Mouse (Mus musculus): Measurements from ENCODE around the gene Sptan1. TPM values are rescaled to one million over a fixed set of nuclear protein-coding genes. Genes with fewer than 3 reads are reported as not detected.
A peak's percentile ranks its signal among the peaks of the same experiment; 100 is the strongest.

The Sptan1 gene
- polyA plus RNA-seq, 1 experiment, result 922 TPM

DNA sequence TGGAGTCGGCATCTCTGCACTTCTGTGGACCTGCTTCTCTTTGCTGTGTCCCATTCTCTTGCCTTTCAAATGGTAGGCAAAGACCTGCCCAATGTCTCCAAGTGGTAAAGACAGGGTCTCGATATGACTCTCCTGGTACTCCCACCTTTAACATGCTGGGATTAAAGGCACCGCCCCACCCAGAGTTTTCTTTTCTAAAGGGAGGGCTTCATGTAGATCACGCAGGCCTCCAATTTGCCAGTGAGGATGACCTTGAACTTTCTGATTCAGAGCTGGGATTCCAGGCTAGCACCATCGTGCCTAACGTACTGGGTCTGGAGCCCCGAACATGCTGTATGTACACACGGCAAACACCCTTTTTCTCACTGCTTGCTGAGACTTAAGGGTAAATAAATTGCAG is 97.9 kb downstream of the Sptan1 start:
- TF ChIP-seq CTCF (IDR thresholded peaks at IDR 0.05; ENCODE audit: borderline replicate concordance, insufficient read depth, low read depth, low read length), result no peak
- no peak for TF ChIP-seq POLR2A (IDR thresholded peaks at IDR 0.05; ENCODE audit: borderline replicate concordance, insufficient read depth, low read length)
- DNase-seq, result no peak
- Histone ChIP-seq H3K4me3 (replicated peaks; ENCODE audit: insufficient read depth, low read depth, low read length) (peak overlapping the region; percentile 70), H3K27ac (ENCODE audit: insufficient read depth, low read length) (no peak overlapping the region), H3K27me3 (ENCODE audit: control insufficient read depth, insufficient read depth, low read length) (no peaks in the 10 kb centered on the region), H3K4me1 (ENCODE audit: control insufficient read depth, insufficient read depth, low read length) (no peaks in the 10 kb centered on the region)
- 44% methylated on average over 8 of the region's 8 CpGs for WGBS

GRCm38 (mm10) chr2:30063791-30064190 is 98.4 kb downstream of the Sptan1 start:
- no peak for DNase-seq
- no peak overlapping the region for H3K27ac ChIP-seq (ENCODE audit: insufficient read depth, low read length)
- no peaks in the 10 kb centered on the region for H3K4me1 ChIP-seq (ENCODE audit: control insufficient read depth, insufficient read depth, low read length)
- TF ChIP-seq CTCF (IDR thresholded peaks at IDR 0.05; ENCODE audit: borderline replicate concordance, insufficient read depth, low read depth, low read length) (no peak), POLR2A (IDR thresholded peaks at IDR 0.05; ENCODE audit: borderline replicate concordance, insufficient read depth, low read length) (no peak)
- no peaks in the 10 kb centered on the region for H3K27me3 ChIP-seq (ENCODE audit: control insufficient read depth, insufficient read depth, low read length)
- 43% methylated on average over 3 of the region's 3 CpGs for WGBS
- no peak overlapping the region for H3K4me3 ChIP-seq (replicated peaks; ENCODE audit: insufficient read depth, low read depth, low read length)

DNA sequence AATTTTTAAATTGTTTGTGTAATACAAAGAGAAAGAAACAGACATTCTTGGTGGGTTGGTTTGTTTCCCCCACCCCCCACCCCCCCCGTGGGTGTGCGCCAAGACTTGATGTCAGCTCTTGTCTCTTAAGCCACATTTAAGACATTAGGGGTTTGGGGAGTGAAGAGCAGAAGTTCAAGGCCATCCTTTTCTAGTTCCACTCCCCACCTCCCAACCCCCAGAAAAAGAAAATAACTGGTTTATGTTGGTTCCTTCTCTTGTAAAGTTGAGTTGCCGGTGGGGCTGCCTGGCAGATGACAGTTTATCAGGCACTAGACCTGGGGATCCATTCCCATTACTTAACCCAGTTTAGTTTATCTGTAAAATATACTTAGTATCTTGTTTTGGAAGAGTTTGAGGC is 98.9 kb downstream of the Sptan1 start:
- H3K27me3 ChIP-seq (ENCODE audit: control insufficient read depth, insufficient read depth, low read length), result no peaks in the 10 kb centered on the region
- H3K27ac ChIP-seq (ENCODE audit: insufficient read depth, low read length), result no peak overlapping the region
- H3K4me3 ChIP-seq (replicated peaks; ENCODE audit: insufficient read depth, low read depth, low read length), result no peak overlapping the region
- no peak for DNase-seq
- H3K4me1 ChIP-seq (ENCODE audit: control insufficient read depth, insufficient read depth, low read length), result no peaks in the 10 kb centered on the region
- TF ChIP-seq CTCF (IDR thresholded peaks at IDR 0.05; ENCODE audit: borderline replicate concordance, insufficient read depth, low read depth, low read length) (no peak), POLR2A (IDR thresholded peaks at IDR 0.05; ENCODE audit: borderline replicate concordance, insufficient read depth, low read length) (no peak)
- 53% methylated on average over 3 of the region's 3 CpGs for WGBS

GRCm38 (mm10) chr2:30066046-30066901 is 100.9 kb downstream of the Sptan1 start:
- under 1% methylated on average over 91 of the region's 101 CpGs for WGBS

DNA sequence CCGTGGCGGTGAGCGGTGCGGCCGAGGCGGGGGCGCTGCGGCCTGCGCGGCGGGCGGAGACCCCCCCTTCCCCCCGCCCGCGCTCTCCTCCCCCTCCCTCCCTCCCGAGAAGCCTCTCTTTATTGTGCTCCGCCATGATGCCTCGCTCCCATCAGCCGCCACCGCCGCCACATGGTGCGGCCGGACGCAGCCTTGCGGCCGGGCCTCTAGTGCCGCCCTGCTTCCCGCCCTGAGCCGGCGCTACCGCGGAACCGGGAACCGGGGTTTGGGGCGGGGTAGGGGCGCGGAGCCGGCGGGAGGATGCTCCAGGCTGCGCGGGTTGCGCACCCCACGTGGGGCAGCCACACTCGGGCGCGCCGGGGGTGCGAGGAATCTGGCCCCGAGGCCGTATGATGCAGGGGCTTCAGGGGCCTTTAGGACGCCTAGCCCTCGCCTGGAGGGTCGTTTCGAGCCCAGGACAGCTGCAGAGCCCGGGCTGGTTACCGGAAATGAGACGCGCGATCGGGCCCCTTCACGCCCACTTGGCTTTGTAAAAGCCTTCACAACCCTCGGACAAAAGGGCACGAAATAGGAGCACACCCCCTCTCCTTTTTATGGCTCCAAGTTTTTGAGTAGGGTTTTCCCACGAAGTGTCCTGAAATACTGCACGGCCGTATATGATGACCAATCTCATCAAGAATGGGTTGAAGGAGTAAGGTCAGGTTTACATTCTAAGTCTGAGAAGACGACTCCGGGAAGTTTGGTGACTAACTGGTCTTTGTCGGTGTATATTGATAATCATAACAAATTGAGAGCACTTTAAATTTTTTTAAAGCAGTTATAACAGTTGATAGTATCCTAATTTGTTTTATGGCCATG is 101.9 kb downstream of the Sptan1 start:
- Histone ChIP-seq H3K27me3 (ENCODE audit: control insufficient read depth, insufficient read depth, low read length) (no peaks in the 10 kb centered on the region), H3K4me3 (replicated peaks; ENCODE audit: insufficient read depth, low read depth, low read length) (peak overlapping the region; percentile 87), H3K27ac (ENCODE audit: insufficient read depth, low read length) (no peak overlapping the region), H3K4me1 (ENCODE audit: control insufficient read depth, insufficient read depth, low read length) (no peaks in the 10 kb centered on the region)
- under 1% methylated on average over 56 of the region's 69 CpGs for WGBS
- DNase-seq, result peak; percentile 54 to 66
- no peak for TF ChIP-seq CTCF (IDR thresholded peaks at IDR 0.05; ENCODE audit: borderline replicate concordance, insufficient read depth, low read depth, low read length)

More at GRCm38 (mm10) chr2:30066046-30066901, 100.9 kb downstream of the Sptan1 start:
- peak overlapping the region; percentile 91 for H3K27ac ChIP-seq (ENCODE audit: insufficient read depth, low read length)
- TF ChIP-seq CTCF (IDR thresholded peaks at IDR 0.05; ENCODE audit: borderline replicate concordance, insufficient read depth, low read depth, low read length) (no peak), POLR2A (IDR thresholded peaks at IDR 0.05; ENCODE audit: borderline replicate concordance, insufficient read depth, low read length) (peak; percentile 68; the same call in 1 of the 2 replicates)
- peak; percentile 94 to 96 for DNase-seq
- H3K4me3 ChIP-seq (replicated peaks; ENCODE audit: insufficient read depth, low read depth, low read length), result peak overlapping the region; percentile 87
- no peaks in the 10 kb centered on the region for H3K27me3 ChIP-seq (ENCODE audit: control insufficient read depth, insufficient read depth, low read length)
- no peaks in the 10 kb centered on the region for H3K4me1 ChIP-seq (ENCODE audit: control insufficient read depth, insufficient read depth, low read length)

GRCm38 (mm10) chr2:30067962-30068361 is 102.6 kb downstream of the Sptan1 start:
- H3K4me1 ChIP-seq (ENCODE audit: control insufficient read depth, insufficient read depth, low read length), result no peaks in the 10 kb centered on the region
- TF ChIP-seq POLR2A (IDR thresholded peaks at IDR 0.05; ENCODE audit: borderline replicate concordance, insufficient read depth, low read length) (no peak), CTCF (IDR thresholded peaks at IDR 0.05; ENCODE audit: borderline replicate concordance, insufficient read depth, low read depth, low read length) (no peak)
- H3K27ac ChIP-seq (ENCODE audit: insufficient read depth, low read length), result no peak overlapping the region
- DNase-seq, result no peak
- WGBS, result 13% methylated on average over 7 of the region's 7 CpGs
- H3K27me3 ChIP-seq (ENCODE audit: control insufficient read depth, insufficient read depth, low read length), result no peaks in the 10 kb centered on the region
- no peak overlapping the region for H3K4me3 ChIP-seq (replicated peaks; ENCODE audit: insufficient read depth, low read depth, low read length)

DNA sequence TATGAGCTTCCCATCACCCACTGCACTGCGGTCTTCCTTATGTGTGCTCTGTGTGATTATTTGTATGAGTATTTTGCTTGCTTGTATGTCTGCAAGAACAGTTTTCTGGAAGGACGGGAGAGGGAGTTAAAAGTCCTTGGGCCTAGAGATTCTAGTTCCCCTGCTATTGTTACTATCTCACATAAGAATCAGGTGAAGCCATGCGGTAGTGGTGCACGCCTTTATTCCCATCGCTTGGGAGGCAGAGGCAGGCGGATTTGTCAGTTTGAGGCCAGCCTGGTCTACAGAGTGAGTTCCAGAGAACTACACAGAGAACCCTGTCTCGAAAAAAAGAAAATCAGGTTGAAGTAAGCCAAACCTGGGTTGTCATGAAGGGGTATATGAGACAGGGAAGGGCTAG is 107.5 kb downstream of the Sptan1 start:
- no peak overlapping the region for H3K4me3 ChIP-seq (replicated peaks; ENCODE audit: insufficient read depth, low read depth, low read length)
- TF ChIP-seq POLR2A (IDR thresholded peaks at IDR 0.05; ENCODE audit: borderline replicate concordance, insufficient read depth, low read length) (no peak), CTCF (IDR thresholded peaks at IDR 0.05; ENCODE audit: borderline replicate concordance, insufficient read depth, low read depth, low read length) (no peak)
- DNase-seq, result no peak
- no peak overlapping the region for H3K27ac ChIP-seq (ENCODE audit: insufficient read depth, low read length)
- H3K27me3 ChIP-seq (ENCODE audit: control insufficient read depth, insufficient read depth, low read length), result no peaks in the 10 kb centered on the region
- WGBS, result 74% methylated on average over 7 of the region's 7 CpGs
- peaks cover 3% of the 10 kb centered on the region; the same call in 1 of the 2 replicates for H3K4me1 ChIP-seq (ENCODE audit: control insufficient read depth, insufficient read depth, low read length)
